9 mouse cellular contexts compared by ENCODE assay signal in the genomic region with DNA sequence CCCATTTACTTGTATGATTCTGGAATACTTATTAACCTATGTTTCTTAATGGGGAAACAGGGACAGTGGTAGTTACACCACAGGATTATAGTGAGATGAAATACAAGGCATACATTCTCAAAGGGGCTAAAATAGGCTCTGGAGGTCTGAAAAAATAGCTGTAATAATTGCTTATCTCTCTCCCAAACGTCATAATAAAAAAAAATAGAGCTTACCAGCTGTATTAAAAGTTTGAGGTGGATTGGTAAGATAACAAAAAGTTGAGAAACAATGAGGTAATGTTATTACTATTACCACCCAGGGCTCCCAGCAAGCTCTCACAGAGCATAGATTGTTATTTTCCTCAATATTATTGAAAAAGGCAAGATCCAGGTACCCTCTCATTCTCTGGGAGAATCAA. TPM values are rescaled to one million over a fixed set of nuclear protein-coding genes. Genes with fewer than 3 reads are reported as not detected.
DNase-seq lines count a peak whose midpoint lies in the region; ATAC-seq and TF ChIP-seq lines count a peak whose summit lies in the region.
"Had no signal": no experiment of that assay in that cellular context is flagged by ENCODE, and none has a peak within 500 bp of the region (broad histone marks: within the 10 kb centered on the region; RNA-seq: fewer than 3 reads in every experiment).

No protein-coding gene starts in this region.

- H3K4me2 ChIP-seq in liver, embryonic 13.5 days: peak overlapping the region; percentile 99
- H3K4me2 ChIP-seq in stomach, postnatal 0 days (replicated peaks; ENCODE audit: low read depth): peak overlapping the region; percentile 100

- intact Hi-C loops in gastrocnemius, adult 2 months (cut with DNase I): loop anchor here (2.0 kb wide), 1 partner anchor 21 kb away; a partner anchor contains a TSS
- intact Hi-C loops in gastrocnemius, postnatal 36 days (cut with DNase I): no loop called here

- H3K4me1 ChIP-seq in spleen, adult 2 months (ENCODE audit: control insufficient read depth, insufficient read depth, insufficient read length): peaks cover 3% of the 10 kb centered on the region; the same call in 1 of the 2 replicates
- H3K4me1 ChIP-seq in liver, embryonic 13.5 days (replicated peaks): peaks cover 25% of the 10 kb centered on the region
- peaks cover 3% of the 10 kb centered on the region; the same call in 1 of the 2 replicates for H3K4me1 ChIP-seq in stomach, postnatal 0 days (replicated peaks; ENCODE audit: control insufficient read depth, insufficient read depth)

- 0 out of 2 replicates have a peak, but pooled peaks cover 1% of the 10 kb centered on the region for H3K36me3 ChIP-seq in spleen, adult 2 months (ENCODE audit: control insufficient read depth, insufficient read depth, low read length)
- no peaks in the 10 kb centered on the region for H3K36me3 ChIP-seq in liver, embryonic 13.5 days
- no peaks in the 10 kb centered on the region for H3K36me3 ChIP-seq in stomach, postnatal 0 days (ENCODE audit: control insufficient read depth, insufficient read depth, low read length)

- peak overlapping the region; percentile 94 for H3K27ac ChIP-seq in gastrocnemius, adult 2 months
- H3K27ac ChIP-seq in spleen, adult 2 months (ENCODE audit: insufficient read depth, low read length): no peak overlapping the region
- H3K27ac ChIP-seq in liver, embryonic 13.5 days: no peak overlapping the region
- no peak overlapping the region for H3K27ac ChIP-seq in stomach, postnatal 0 days (replicated peaks)

- WGBS in spleen, adult 2 months: 5% methylated on average over 1 of the region's 1 CpGs
- WGBS in liver, embryonic 13.5 days (ENCODE audit: insufficient replicate concordance): 0% methylated on average over 1 of the region's 1 CpGs
- 3% methylated on average over 1 of the region's 1 CpGs for WGBS in stomach, postnatal 0 days

- H3K9ac ChIP-seq in liver, embryonic 13.5 days: peak overlapping the region; percentile 88
- H3K9ac ChIP-seq in stomach, postnatal 0 days (ENCODE audit: low read length): peak overlapping the region; percentile 83

- no peak for TF ChIP-seq CTCF in gastrocnemius, adult 2 months (IDR thresholded peaks at IDR 0.05)
- no peak for TF ChIP-seq CTCF in spleen, adult 2 months (IDR thresholded peaks at IDR 0.05; ENCODE audit: extremely low read depth, insufficient read depth, insufficient read length, insufficient replicate concordance)
- no peak for TF ChIP-seq CTCF in stomach, postnatal 0 days (IDR thresholded peaks at IDR 0.05; ENCODE audit: low read depth)

- no peaks in the 10 kb centered on the region for H3K27me3 ChIP-seq in spleen, adult 2 months (ENCODE audit: control insufficient read depth, insufficient read depth, low read length)
- no peaks in the 10 kb centered on the region for H3K27me3 ChIP-seq in liver, embryonic 13.5 days
- no peaks in the 10 kb centered on the region for H3K27me3 ChIP-seq in stomach, postnatal 0 days (ENCODE audit: control insufficient read depth, insufficient read depth, low read length)

- no peak for TF ChIP-seq POLR2A in spleen, adult 2 months (IDR thresholded peaks at IDR 0.05; ENCODE audit: low read depth, low read length)

- no peak for TF ChIP-seq EP300 in stomach, postnatal 0 days (optimal IDR thresholded peaks at IDR 0.05)

- no peaks in the 10 kb centered on the region for H3K9me3 ChIP-seq in liver, embryonic 13.5 days (replicated peaks)
- no peaks in the 10 kb centered on the region for H3K9me3 ChIP-seq in stomach, postnatal 0 days (ENCODE audit: control insufficient read depth, low read length)

- peak overlapping the region; percentile 92 for H3K4me3 ChIP-seq in gastrocnemius, adult 2 months
- peak overlapping the region; percentile 75; the same call in 1 of the 2 replicates for H3K4me3 ChIP-seq in spleen, adult 2 months (ENCODE audit: extremely low read depth, insufficient read depth, insufficient read length)
- H3K4me3 ChIP-seq in liver, embryonic 13.5 days (replicated peaks): peak overlapping the region; percentile 85
- H3K4me3 ChIP-seq in stomach, postnatal 0 days (ENCODE audit: low read depth, low read length): peak overlapping the region; percentile 74

- no peak for DNase-seq in gastrocnemius, adult 2 months
- DNase-seq in gastrocnemius, postnatal 36 days: no peak
- DNase-seq in spleen, adult 2 months (ENCODE audit: low read depth in 1 of 2, low spot score in 2 of 2): no peak
- DNase-seq in spleen, adult 12 weeks (ENCODE audit: low spot score): no peak
- no peak for DNase-seq in liver, embryonic 13.5 days
- no peak for DNase-seq in stomach, postnatal 0 days (ENCODE audit: low spot score)
- DNase-seq in cerebellum, postnatal 36 days: no peak
- DNase-seq in testis, postnatal 14 days (ENCODE audit: low spot score): no peak

- no peak for ATAC-seq in liver, embryonic 13.5 days (ENCODE audit: low read depth)
- no peak for ATAC-seq in stomach, postnatal 0 days (ENCODE audit: low FRiP score, low TSS enrichment)

RNA-seq across cellular contexts. Expression of a gene that starts 0.7 kb away (rescaled TPM):
- 1 to 10 TPM; 5.7 to 7.8 TPM for total RNA-seq in gastrocnemius, adult 2 months (2021)
- 1 to 10 TPM; 5.3 to 5.5 TPM for total RNA-seq in gastrocnemius, postnatal 36 days (2021)
- 10.7 and 11.9 TPM in 2 replicates for polyA plus RNA-seq in spleen, adult 2 months (2012; rRNA removed)
- polyA plus RNA-seq in liver, embryonic 13.5 days (2015; fragmentation: Nextera tagmentation; extraction: Ambion mirVana): 6.2 and 7.6 TPM in 2 replicates
- 15.9 and 17.4 TPM in 2 replicates for polyA plus RNA-seq in stomach, postnatal 0 days (2015; fragmentation: Nextera tagmentation; extraction: Ambion mirVana)

RNA-seq across cellular contexts. Expression of a gene that starts 1.1 kb away (rescaled TPM):
- under 1 TPM; 0.50 to 0.66 TPM for total RNA-seq in gastrocnemius, adult 2 months (2021)
- under 1 TPM; 0.47 to 0.69 TPM for total RNA-seq in gastrocnemius, postnatal 36 days (2021)
- 3.1 and 3.3 TPM in 2 replicates for polyA plus RNA-seq in spleen, adult 2 months (2012; rRNA removed)
- 2.2 TPM in 2 replicates for polyA plus RNA-seq in liver, embryonic 13.5 days (2015; fragmentation: Nextera tagmentation; extraction: Ambion mirVana)
- polyA plus RNA-seq in stomach, postnatal 0 days (2015; fragmentation: Nextera tagmentation; extraction: Ambion mirVana): 3.4 and 4.0 TPM in 2 replicates

RNA-seq across cellular contexts. Expression of a gene that starts 21.3 kb away (rescaled TPM):
- total RNA-seq in gastrocnemius, adult 2 months (2021): 10 to 100 TPM in 1 of 2 experiments, 1 to 10 TPM in 1; 6.5 to 13.9 TPM
- total RNA-seq in gastrocnemius, postnatal 36 days (2021): 10 to 100 TPM in 1 of 2 experiments, 1 to 10 TPM in 1; 9.3 to 10.5 TPM
- polyA plus RNA-seq in spleen, adult 2 months (2012; rRNA removed): 17.0 and 18.7 TPM in 2 replicates
- 32.1 and 34.8 TPM in 2 replicates for polyA plus RNA-seq in liver, embryonic 13.5 days (2015; fragmentation: Nextera tagmentation; extraction: Ambion mirVana)
- polyA plus RNA-seq in stomach, postnatal 0 days (2015; fragmentation: Nextera tagmentation; extraction: Ambion mirVana): 176 and 184 TPM in 2 replicates

RNA-seq across cellular contexts. Expression of a gene that starts 21.4 kb away (rescaled TPM):
- total RNA-seq in gastrocnemius, adult 2 months (2021): 10 to 100 TPM; 82.6 to 93.4 TPM
- total RNA-seq in gastrocnemius, postnatal 36 days (2021): 10 to 100 TPM; 74.4 to 90.9 TPM
- 27.2 and 42.2 TPM in 2 replicates for polyA plus RNA-seq in spleen, adult 2 months (2012; rRNA removed)
- 97.4 and 98.5 TPM in 2 replicates for polyA plus RNA-seq in liver, embryonic 13.5 days (2015; fragmentation: Nextera tagmentation; extraction: Ambion mirVana)
- polyA plus RNA-seq in stomach, postnatal 0 days (2015; fragmentation: Nextera tagmentation; extraction: Ambion mirVana): 125 and 132 TPM in 2 replicates

RNA-seq across cellular contexts. Expression of a gene that starts 35.9 kb away (rescaled TPM):
- under 1 TPM; 0.06 to 0.20 TPM for total RNA-seq in gastrocnemius, adult 2 months (2021)
- under 1 TPM; 0.15 TPM for total RNA-seq in gastrocnemius, postnatal 36 days (2021)
- polyA plus RNA-seq in spleen, adult 2 months (2012; rRNA removed): not detected in 2 replicates
- not detected in 2 replicates for polyA plus RNA-seq in liver, embryonic 13.5 days (2015; fragmentation: Nextera tagmentation; extraction: Ambion mirVana)
- 0.02 and 0.08 TPM in 2 replicates for polyA plus RNA-seq in stomach, postnatal 0 days (2015; fragmentation: Nextera tagmentation; extraction: Ambion mirVana)
- total RNA-seq: layer of hippocampus, adult 8-10 months had no signal
